Mouse (Mus musculus): Measurements from ENCODE around the gene Olfr1448.
"Not testable (repeated sequence)": the region's sequence is repeated elsewhere in the genome, so short reads cannot be mapped to it uniquely, and the experiment has no call there.

Gene Olfr1448

DNA sequence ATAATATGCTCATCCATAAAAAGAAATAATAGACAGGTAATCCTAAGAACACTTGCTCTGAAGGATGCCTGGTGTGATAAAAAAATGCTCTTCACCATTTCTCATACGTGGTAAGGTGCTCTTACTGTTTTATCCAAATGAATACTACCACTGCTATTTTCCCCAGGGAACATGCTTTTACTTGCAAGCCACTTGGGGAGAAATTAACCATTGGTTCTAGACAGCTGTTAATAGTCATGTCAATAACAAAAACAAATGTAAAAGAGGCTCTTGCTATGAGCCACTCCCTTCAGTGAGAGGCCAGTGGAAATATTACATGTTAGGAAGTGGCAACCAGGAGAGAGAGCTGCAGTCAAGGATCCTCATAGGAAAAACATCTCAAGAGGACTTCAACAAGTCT lies at the start of gene Olfr1448:
Gene Olfr1448, minus strand, starts transcription at position 101 of the 400 bp plus-strand sequence.
- DNase-seq (ENCODE audit: low read depth, low spot score): no peak

- not testable (repeated sequence) for DNase-seq (ENCODE audit: low read depth, low spot score)
These were observed 45.9 kb upstream of the Olfr1448 start for GRCm38 (mm10) chr19:12970082-12970481.

DNA sequence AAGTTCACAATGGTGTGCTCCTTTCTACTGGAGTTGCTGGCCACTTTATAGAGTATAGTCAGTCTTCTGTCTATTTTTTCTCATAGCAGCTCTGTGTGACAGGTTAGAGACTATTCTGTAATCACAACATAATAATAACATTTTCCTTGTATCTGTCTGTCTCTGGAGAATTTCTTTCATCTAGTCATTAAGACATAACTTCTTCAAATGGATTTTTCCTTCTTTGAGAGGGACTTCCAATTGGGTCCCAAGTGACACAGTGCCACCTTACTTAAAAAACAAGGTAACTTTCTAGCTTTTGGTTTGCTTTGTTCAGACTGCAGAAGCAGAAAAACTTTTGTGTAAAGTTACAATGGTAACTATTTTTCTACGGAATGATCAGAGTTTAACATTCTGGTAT lies 25.7 kb upstream of the Olfr1448 start, which contains the start of gene Olfr1450:
Gene Olfr1450, plus strand, starts transcription at position 301 of the 400 bp plus-strand sequence.
- DNase-seq (ENCODE audit: low read depth, low spot score): no peak

- DNase-seq (ENCODE audit: low read depth, low spot score): no peak
These were observed 6.3 kb upstream of the Olfr1448 start, which contains the start of gene Olfr1449 for GRCm38 (mm10) chr19:12930540-12930939. Gene Olfr1449 (plus strand): TSS chr19:12930840.

DNA sequence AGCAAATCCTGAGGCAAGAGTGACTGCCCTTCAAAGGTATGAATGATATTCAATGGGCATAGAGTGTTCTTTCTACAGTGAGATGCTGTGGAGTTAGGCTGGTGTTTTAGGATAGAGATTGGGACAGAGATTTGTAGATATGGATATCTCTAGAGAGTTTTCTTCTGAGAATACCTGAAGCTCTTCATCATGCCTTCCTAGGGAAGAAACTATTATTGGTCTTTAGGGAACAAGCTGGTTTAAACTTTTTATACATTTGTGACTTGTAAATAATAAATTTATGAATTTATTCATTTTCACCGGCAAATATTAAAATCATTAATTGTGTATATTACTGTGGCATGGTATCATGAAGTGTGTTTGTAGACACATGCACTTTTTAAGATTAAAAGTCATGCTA lies 20.6 kb downstream of the Olfr1448 start, which contains the start of gene Olfr1447:
Gene Olfr1447, minus strand, starts transcription at position 101 of the 400 bp plus-strand sequence.
- DNase-seq (ENCODE audit: low read depth, low spot score): no peak

GRCm38 (mm10) chr19:12893424-12893823 lies 30.8 kb downstream of the Olfr1448 start, which contains the start of gene Olfr1446:
Gene Olfr1446 (minus strand): TSS chr19:12893524.
- DNase-seq (ENCODE audit: low read depth, low spot score): no peak

DNA sequence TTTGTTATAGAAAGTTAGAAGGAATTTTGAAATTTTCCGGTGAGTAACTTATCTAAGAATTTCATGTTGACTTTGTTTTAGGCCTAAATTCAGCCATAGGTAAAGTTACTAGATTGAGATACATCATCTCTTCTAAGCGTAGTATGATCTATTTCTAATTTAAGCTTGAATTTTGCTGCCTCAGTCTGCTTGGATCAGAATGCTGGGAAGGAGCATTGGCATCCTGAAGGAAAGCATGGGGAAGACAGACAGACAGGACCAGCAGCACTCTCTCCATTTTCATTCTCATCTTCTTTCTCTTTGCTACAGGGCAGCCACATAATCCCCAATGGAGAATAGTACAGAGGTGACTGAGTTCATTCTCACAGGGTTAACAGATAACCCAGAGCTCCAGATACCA lies 40.7 kb downstream of the Olfr1448 start, which contains the start of gene Olfr1445:
Gene Olfr1445, plus strand, starts transcription at position 301 of the 400 bp plus-strand sequence.
- DNase-seq (ENCODE audit: low read depth, low spot score): no peak

Data from brain, adult 2 months (tissue).